Mouse (Mus musculus) embryo, embryonic 11.5 days (tissue): Measurements from ENCODE around the gene Gpd2.

Experiments used
- DNase-seq: peaks from one replicate; pipeline ENCODE4 v3.0.0-alpha.2; 2012; ENCODE audit warnings: low read depth, low spot score

The Gpd2 gene

DNA sequence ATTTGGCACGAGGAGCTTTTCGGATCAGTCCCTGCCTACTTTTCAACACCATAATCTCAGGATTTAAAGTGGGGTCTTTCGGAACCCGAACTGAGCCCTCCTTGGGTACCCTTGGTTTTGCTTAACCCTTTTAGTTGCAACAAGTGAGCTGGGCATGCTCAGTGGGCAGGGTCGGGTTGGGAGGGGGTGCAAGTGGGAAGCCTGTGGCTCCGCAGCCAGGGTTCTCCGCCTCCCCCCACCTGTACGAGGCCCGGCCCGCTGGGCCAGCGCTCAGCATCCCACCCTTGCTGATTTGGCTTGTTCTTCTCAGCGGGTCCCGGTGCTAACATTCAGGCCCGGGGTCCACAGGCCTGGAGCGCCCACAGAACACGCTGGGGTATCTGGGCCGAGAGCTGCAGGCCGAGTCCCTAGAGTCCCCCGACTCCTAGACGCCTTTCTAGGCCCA is at the start of gene Gpd2:
Gene Gpd2 (plus strand): TSS at position 161 of the 445 bp plus-strand sequence.
- no peak for DNase-seq

DNA sequence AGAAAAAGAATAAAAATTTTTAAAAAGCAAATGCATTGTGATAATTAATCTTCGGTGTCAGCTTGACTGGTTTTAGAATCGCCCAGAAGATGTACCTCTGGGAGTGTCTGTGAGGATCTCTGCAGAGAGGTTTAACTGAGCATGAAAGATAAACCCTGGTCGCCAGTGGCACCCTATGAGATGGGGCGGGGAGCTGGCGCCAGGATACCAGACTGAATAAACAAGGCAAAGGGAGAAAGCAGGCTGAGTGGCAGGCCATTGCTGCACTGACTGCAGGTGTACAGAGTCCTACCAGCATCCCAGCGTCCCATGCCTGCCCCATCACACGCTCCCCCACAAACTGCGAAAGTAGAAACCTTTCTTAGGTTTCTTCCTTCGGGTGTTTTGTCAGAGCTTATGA is 49.2 kb upstream of the Gpd2 start:
- no peak for DNase-seq

DNA sequence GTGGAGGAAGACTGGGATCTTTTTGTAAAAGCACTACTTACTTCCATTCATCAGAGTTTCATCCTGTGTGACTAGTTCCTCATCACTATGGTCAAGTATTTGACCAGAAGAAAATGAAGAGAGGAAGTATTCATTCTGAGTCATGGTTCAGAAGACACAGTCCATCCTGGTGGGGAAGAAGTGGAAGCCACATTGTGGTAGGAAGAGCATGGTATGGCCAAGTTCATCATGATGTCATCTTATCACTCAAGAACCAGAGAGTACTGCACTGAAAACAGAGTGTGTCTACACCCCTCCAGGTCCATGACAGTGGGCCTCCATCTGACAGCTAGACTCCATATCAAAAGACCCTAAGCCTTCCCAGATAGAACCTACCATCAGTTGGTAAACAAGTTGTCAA is 46.6 kb upstream of the Gpd2 start:
- no peak for DNase-seq

DNA sequence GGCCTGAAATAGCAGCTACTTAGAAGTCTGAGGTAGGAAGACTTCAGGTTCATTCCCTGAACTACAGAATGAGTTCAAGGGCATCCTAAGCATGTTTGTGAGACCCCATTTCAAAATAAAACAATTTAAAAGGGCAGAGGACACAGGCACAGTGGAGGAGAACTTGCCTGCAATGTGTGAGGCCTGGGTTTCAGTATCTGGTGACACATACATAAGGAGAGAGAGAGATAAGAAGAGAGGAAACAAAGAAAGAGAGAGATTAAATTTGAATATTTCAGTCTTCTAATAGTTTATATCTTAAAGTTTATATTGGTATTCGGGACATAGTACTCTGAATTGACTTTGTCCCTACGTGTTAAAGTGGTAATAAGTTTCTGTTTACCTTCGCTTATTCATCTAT is 38.4 kb upstream of the Gpd2 start:
- DNase-seq: no peak

DNA sequence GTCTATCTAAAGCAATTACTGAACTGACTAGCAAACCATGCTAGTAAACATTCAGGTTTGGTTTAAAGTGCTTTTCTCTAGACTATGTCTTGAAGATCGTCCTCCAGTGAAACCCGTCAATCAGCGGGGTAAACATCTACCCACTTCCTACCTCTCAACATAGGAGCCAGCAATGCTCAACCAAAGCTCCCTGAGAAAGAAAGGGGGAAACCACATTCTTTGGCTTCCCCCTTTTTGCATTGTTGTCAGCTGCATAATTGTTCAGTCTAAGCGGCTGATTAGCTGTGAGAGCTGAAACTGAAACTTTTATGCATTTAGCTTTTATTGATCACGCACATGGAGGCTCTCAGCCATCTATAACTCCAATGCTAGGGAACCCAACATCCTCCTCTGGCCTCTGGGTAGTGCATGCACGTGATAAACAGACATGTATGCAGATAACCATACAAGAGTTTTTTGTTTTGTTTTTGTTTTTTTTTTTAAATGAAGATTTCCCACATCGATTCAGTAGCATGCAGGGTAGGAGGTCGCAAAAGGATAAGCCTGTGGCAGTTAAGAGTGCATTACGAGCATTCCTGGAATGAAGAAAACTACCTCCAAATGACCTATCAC is 28.9 kb upstream of the Gpd2 start:
- no peak for DNase-seq

DNA sequence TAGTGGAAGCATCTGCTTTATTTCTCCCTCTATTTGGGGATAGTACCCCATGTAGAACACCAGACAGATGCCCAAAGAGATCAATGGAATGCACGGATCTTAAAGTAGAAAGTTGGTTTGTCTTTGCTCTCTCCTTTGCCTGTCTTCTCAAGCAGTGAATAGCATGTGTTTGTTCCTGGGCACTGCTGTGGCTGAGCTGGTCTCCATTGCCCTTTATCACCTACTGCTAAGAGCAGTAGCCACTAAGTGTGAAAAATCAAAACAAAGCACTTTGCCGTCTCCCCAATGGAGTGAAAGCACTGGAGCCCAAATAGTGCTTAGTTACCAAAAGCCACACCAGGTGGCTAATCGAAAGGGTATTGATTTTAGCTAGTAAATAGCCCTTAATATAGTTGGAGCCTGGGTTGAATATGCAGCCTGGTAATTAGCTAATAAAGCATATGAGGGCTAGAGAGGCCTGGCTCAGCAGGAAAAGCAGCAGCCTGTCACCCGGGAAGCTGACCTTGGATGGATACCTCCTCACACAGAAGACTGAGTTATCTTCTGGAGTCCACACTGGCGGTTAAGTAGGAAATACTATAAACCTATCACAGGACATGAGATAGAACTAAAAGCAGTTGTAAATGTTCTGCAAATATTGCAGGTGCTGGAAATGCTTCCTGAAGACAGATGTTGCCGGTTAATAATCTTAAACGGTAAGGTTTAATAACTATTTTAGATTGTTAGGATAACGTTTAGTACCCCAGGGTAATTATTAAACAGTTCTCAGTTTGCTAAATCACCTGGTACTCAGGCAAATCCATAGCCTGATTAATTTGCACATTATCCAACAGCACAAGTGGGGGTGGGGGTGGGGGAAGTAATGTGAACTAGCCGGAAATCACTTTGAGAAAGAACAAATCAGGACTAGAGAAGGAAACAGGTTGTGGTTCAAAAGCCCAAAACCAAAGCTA is 26.1 kb upstream of the Gpd2 start:
- no peak for DNase-seq

DNA sequence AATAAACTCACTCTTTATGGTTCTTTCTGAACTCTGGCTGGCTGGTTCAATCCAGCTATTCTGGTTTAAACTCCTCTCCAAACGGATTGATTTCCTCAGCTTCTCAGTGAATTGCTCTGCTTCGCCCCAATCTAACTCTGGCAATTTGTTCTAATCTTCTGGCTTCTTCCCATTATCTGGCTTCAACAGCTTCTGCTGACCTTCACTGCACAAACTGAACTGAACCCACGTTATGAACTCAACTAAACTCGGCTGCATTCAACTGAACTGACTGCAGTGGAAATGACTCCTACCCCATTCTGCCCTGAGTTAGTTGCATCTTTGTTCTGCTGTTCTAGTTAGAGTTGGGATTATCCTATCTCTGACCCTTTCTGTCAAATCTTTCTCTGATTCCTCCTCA is 24.1 kb upstream of the Gpd2 start:
- no peak for DNase-seq

DNA sequence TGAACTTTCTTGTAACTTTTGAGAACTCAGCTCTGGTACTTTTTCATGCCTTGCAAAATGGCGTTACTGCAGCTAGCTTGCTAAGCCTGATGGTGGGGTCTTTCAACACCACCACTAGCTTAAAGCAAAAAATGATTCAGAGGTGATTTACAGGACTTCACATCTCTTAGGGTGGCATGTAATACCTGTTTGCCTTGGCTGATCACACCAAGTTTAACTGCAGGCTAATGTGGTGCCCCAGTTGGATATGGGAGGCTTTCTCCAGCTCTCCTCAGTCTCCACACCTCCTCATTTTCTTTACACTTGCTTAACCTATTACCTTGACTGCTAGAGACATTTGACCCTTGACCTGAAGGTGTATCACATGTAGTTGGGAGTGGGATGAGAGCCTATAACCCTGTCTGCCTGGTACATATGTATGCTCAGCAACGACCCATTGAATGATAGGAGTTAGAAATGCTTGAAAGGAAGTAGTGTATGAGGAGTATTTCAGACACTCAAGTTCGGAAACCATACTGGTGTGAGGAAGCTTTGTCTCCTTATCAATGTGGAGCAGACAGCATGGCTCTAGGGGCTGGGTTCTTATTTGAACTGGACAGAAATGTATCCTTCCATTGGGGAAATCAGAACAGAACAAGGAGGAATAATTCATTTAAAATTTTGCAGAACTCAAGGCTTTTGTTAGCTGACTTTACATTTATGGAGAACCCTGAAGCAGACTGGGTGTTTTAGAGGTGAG is 14.0 kb upstream of the Gpd2 start:
- DNase-seq: no peak

DNA sequence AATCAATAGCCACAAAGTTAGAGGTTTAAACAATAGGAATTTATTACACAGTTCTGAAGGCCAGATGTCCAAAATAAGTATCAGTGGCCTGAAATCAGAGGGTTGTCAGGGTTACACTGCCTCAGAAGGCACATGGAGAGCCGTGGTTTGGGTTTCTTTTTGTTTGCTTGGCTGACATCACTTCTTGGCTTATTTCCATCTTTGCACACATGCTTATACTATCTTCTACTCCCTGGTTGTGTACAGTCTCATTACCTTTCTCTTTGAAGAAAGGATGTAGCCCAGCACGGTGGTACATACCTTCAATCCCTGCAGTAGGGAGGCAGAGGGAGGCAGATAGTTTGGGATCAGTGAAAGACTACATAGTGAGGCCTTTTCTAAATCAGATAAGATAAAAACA is 12.2 kb upstream of the Gpd2 start:
- DNase-seq: no peak

DNA sequence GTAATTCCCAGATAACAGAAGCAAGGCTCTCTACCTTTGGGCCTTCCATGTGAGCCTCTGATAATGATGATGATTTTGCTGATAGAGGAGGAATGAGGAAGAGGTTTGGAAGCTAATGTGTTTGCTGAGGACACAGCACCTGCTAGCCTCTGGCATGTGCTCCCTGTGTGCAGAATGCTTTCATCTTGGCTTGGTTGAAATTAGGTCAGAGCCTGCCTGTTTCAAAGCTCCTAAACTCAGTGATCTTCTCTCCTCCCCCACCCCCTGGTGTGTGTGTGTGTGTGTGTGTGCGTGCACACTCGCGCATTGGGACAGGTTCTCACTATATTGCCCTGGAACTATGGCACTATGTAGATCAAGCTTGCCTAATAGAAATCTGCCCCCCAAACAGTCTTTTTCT is 10.0 kb upstream of the Gpd2 start:
- no peak for DNase-seq

DNA sequence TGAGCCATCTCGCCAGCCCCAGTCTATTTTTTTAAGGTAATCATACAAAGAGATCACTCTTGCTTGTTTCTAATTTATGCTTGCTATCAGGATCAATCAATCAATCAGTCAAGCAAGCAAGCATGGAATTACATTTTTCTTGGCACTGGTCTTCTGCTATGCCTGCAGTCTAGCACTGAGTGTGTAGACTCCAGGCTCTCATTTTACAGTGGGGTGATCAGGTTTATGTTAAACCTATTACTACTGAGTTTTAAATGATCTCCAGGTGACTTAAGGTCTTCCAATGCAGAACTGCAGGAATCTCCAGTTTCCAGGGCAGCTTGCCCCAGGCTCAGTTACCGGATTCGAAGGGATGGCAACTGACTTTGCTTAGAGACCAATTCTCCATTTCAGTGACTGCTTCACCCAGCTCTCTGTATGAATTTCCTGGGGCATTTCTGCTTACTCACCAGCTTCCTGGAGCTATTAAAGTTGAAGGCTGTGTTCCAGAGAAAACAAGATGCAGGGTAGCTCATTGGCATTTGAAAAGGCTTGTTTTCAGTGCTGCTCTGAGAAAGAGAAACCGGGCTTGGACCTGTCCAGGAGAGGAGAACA is 7.7 kb upstream of the Gpd2 start:
- DNase-seq: no peak

DNA sequence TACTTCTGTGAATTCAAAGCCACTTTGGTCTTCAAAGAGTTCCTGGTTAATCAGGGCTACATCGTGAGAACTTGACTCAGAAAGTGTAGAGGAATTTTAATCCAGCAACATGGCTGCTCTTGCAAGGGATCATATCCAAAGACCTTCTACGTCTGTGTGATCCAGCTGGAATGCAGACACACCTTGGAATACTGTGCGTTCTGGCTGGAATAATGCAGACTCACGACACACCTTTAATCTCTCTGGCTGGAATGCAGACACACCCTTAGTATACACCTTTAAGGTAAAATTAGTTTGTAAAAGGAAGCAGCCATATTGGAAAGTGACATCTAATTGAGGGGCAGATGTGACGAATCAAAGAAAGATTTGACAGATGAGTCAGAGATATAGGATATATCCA is 6.0 kb upstream of the Gpd2 start:
- DNase-seq: no peak

DNA sequence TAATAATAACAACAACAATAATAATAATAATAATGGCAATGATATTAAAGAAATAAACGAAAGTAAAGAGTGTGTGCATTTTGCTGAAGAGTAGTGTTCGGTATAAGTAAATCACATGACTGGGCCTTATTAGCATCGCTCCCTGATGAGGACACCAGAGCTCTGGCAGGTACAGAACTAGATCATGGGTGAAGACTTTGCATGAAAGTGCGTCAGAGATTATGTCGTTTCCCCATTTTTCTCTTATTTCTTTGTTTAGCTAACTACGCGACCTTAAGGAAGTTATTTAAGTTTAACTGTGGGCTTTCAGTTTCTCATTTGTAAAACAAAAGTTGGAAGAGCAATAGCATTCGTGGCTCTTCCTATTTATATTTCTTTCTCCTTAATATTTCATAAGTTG is 5.1 kb upstream of the Gpd2 start:
- no peak for DNase-seq

DNA sequence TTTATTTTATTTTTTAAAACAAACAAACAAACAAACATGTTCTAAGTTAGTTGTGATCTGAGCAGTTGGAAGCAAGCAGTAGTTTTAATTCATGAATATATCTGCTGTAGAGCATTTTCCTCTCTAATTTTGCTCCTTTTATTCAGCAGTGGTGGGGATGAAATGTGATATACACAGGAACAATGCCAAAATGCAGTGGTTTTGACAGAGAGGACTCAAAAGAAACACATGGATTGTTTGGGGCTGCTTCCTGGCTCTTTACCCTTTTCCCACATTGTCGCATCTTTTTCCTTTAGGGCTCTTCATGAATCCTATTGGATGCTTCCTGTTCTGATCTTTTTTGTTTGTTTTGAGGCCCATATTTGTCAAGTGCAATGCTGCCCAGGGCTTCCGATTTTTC is 1.2 kb upstream of the Gpd2 start:
- DNase-seq: no peak

DNA sequence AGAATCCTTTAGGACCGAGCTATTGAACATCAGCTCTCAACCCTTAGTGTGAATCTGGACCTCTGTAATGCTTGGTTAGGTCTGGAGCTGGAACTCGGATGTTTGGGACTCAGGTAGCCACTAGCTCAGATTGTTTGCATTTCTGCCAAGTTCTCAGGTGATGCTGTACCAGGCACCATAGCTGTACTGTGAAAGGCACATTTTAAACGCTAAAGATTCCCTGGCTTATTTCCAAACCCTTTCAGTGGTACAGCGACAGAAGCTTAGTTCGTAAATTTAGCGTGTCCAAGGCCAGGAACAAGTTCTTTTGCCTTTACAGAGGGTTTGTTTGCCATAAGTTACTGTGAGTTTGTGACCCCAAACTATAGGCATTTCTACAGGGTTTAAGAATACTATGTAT is 409 bp upstream of the Gpd2 start:
- DNase-seq: no peak

DNA sequence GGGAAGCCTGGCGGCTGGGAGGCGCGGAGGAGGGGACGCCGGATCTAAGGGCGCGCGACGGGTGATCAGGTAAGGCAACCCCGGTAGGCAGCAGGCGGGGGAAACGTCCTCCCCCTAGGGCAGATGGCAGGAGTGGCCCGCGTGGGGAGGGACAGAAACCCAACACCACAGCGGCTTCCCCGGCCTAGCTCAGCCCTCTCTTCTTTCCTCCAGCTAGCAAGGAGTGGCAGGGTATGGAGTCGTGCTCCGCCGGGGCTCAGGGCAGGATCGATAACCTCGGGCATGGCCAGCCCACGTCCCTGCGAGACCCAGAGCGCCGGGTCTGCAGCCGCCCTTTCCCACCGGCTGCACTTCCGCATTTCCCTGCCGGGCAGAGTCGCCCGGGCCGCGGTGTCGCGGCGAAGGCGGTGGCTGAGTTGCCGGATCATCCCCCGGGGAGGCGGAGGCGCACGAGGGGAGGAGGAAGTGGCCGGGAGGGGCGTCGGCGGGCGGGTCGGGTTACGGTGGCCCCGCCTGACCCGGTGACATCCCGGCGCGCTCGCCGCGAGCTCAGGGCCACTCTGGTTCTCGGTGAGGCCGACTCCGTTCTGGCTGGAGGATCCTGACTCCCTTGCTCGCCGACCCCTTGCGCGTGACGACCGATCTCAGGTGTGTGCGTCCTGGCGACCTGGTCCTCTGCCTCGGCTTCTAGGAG is 632 bp downstream of the Gpd2 start:
- DNase-seq: peak; percentile 53

DNA sequence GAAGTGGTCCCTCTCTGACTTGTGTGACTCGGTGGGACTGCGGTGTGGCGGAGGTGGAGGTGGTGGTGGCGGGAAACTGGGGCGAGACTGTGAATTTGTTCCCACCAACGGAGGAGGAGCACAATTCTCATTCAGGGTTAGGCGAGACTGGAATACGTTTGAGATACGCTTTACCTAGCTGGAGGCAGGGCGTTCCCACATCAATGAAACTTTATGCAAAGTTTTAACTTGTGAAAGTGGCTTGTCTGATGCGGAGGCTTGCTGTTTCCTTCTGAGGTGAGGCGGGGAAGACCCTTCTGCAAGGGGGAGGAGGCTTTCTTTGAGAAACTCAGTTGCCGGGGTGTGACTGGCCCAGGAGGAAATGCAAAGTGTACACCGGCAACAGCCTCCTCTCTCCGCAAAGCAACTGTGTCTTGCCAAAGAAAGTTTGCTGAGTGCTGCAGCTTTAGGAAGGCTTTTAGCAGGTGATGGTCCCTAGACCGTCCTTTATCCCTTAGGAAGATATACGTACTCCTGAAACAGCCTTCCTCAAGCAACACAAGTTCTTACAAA is 1.3 kb downstream of the Gpd2 start:
- DNase-seq: no peak

DNA sequence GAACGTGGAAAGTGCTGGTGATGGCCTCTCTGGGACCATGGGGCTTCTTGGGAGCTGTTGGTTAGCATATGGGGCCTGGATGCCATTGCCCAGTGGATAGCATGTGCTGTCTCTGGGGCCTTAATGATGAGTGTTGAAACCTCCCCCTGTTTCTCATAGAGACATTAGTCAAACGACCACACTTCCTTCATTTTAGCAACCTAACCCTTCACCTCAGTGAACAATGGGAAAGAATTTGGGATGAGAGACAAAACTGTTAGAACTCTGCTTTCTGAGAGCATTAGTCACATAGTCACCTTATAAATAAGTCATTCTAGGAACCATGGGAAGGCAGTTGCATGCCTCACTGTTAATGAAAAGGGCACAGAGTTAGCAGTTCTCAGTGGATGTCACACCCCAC is 1.9 kb downstream of the Gpd2 start:
- DNase-seq: no peak

DNA sequence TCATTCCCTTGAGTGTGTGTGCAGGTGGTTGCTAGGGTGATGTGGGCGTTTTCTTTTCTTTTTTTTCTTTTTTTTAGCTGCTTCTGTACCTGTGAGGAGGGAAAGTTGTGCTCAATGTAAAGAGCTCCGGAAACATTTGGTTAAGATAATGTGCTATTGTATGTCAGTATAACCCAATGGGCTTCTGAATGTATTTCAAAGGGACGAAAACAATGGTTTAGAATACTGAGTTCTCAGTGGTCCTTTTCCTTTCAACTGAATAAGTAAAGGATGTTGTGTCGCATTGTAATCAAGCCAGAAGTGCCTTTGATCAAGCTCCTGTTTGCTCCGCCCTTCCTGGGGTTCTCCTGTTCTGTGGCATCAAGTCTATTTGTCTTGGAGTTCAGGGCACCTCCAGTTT is 6.6 kb downstream of the Gpd2 start:
- DNase-seq: no peak

DNA sequence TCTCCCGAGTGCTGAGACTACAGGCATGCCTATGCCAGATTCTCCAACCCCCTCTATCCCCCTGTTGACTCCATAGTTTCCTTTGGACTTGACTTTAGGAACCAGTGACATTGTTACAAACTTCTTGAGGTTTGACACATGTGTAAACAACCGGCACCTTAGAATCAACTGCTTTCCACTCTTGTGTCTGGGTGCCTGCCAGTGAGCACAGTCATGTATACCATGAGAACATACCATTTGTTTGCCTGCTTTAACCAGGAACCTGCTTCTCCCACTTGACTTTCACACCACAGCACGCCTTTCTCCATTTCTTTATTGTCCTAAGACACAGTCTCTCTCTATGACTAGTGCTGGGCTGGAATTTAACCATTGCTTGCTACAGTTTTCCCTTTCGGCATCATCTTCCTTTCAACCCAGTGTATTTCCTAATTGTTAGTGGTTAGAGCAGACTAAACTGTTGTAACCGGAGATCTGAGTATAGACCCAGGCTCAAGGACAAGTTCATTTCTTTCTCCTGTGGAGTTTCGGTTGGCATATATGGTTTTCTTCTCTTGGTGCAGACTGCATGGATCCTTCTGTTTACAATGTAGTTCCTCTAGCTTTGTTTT is 8.4 kb downstream of the Gpd2 start:
- no peak for DNase-seq

DNA sequence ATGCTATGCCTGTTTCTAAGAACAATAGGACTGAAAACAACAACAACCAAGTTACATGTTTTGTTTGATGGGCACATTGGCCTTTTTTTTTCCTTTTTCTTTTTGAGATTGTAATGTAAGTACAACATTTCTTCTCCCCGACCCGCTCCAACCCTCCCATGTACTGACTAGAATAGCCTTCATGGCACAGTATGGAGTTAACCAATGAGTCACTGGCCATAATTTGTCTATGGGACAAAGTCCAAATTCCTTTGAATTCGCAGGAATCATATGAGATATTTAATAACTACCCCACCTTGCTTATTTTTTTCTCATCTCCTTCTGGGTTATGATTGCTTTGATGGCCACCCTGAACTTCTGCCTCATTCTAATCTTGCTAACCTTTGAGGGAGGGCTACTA is 12.7 kb downstream of the Gpd2 start:
- no peak for DNase-seq
